Mouse (Mus musculus): ENCODE measurements at regions not wholly inside any gene's neighbourhood (a gene's known extent, or its start where the extent isn't known, plus 50 kb on each side); places are given as distances from the start of the nearest gene placed in this dataset.

- no peak for DNase-seq (ENCODE audit: low spot score)
Measured at GRCm38 (mm10) chr7:78123386-78123785, 614.4 kb downstream of the Ntrk3 start.

GRCm38 (mm10) chr7:78121151-78121486 lies 616.7 kb downstream of the Ntrk3 start:
- no peak for DNase-seq (ENCODE audit: low spot score)

GRCm38 (mm10) chr7:78120462-78121150 lies 617.2 kb downstream of the Ntrk3 start:
- DNase-seq (ENCODE audit: low spot score): no peak

- DNase-seq (ENCODE audit: low spot score): no peak
Measured at GRCm38 (mm10) chr7:78119809-78120208, 618.0 kb downstream of the Ntrk3 start.

- no peak for DNase-seq (ENCODE audit: low spot score)
Measured at GRCm38 (mm10) chr7:78111291-78111690, 626.5 kb downstream of the Ntrk3 start.

GRCm38 (mm10) chr7:78103536-78104279 lies 634.1 kb downstream of the Ntrk3 start:
- DNase-seq (ENCODE audit: low spot score): no peak

GRCm38 (mm10) chr7:78102396-78102795 lies 635.4 kb downstream of the Ntrk3 start:
- no peak for DNase-seq (ENCODE audit: low spot score)

- DNase-seq (ENCODE audit: low spot score): peak; percentile 7
Measured at GRCm38 (mm10) chr7:78086566-78087008, 651.2 kb downstream of the Ntrk3 start.

- DNase-seq (ENCODE audit: low spot score): no peak
Measured at GRCm38 (mm10) chr7:78085783-78086565, 651.8 kb downstream of the Ntrk3 start.

- DNase-seq (ENCODE audit: low spot score): no peak
Measured at GRCm38 (mm10) chr7:78079708-78080107, 658.1 kb downstream of the Ntrk3 start.

- DNase-seq (ENCODE audit: low spot score): no peak
Measured at GRCm38 (mm10) chr7:78071131-78071530, 666.7 kb downstream of the Ntrk3 start.

GRCm38 (mm10) chr7:78061631-78062030 lies 676.2 kb downstream of the Ntrk3 start:
- DNase-seq (ENCODE audit: low spot score): no peak

- DNase-seq (ENCODE audit: low spot score): no peak
Measured at GRCm38 (mm10) chr7:78049606-78050005, 688.2 kb downstream of the Ntrk3 start.

GRCm38 (mm10) chr7:78045456-78045855 lies 692.4 kb downstream of the Ntrk3 start:
- no peak for DNase-seq (ENCODE audit: low spot score)

GRCm38 (mm10) chr7:78031032-78031431 lies 706.8 kb downstream of the Ntrk3 start:
- DNase-seq (ENCODE audit: low spot score): no peak

GRCm38 (mm10) chr7:78026992-78027615 lies 710.7 kb downstream of the Ntrk3 start:
- DNase-seq (ENCODE audit: low spot score): no peak

GRCm38 (mm10) chr7:78023591-78023990 lies 714.2 kb downstream of the Ntrk3 start:
- DNase-seq (ENCODE audit: low spot score): no peak

- no peak for DNase-seq (ENCODE audit: low spot score)
Measured at GRCm38 (mm10) chr7:78023075-78023474, 714.7 kb downstream of the Ntrk3 start.

GRCm38 (mm10) chr7:78013631-78014030 lies 724.2 kb downstream of the Ntrk3 start:
- DNase-seq (ENCODE audit: low spot score): no peak

- DNase-seq (ENCODE audit: low spot score): no peak
Measured at GRCm38 (mm10) chr7:78003086-78003485, 734.7 kb downstream of the Ntrk3 start.

GRCm38 (mm10) chr7:77993840-77994239 lies 744.0 kb downstream of the Ntrk3 start:
- no peak for DNase-seq (ENCODE audit: low spot score)

GRCm38 (mm10) chr7:77990150-77990549 lies 747.7 kb downstream of the Ntrk3 start:
- DNase-seq (ENCODE audit: low spot score): no peak
